Mouse (Mus musculus): ENCODE results near the gene Phactr2. TPM values are rescaled to one million over a fixed set of nuclear protein-coding genes. Genes with fewer than 3 reads are reported as not detected.

The Phactr2 gene
- total and polyA plus RNA-seq, 3 experiments, result 0.08 to 0.49 (median 0.31) TPM

DNA sequence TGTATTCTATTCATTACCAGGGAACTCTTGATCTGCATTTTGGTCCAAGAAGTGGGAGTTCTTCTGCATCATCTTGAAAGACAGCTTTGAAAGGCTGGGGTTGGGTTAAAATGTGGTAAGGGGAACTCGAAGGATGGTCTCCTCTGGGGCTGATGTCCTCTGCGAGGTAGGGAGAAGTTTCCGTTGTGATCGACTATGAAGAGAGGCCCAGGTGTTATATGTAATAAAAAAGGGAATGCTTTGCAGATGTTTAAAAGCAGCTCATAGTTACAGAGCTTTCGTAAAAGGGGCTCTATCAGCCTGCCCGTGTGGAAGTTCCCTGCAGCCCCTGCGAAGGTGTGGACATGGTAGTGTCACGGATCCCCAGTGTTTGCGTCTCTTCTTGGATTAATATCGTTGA lies 50.2 kb downstream of the Phactr2 start:
- no peak for TF ChIP-seq RCOR1 (conservative IDR thresholded peaks at IDR 0.05; ENCODE audit: low read depth, low read length)
- no peak for TF ChIP-seq JUN (IDR thresholded peaks at IDR 0.05; ENCODE audit: insufficient read depth, low read depth, low read length)
- TF ChIP-seq GABPA (IDR thresholded peaks at IDR 0.05; ENCODE audit: insufficient replicate concordance, low read depth, low read length), result no peak
- no peak for TF ChIP-seq POLR2A (IDR thresholded peaks at IDR 0.05; ENCODE audit: low read depth, low read length)
- TF ChIP-seq BHLHE40 (IDR thresholded peaks at IDR 0.05; ENCODE audit: low read depth, low read length), result no peak
- no peak for TF ChIP-seq USF2 (conservative IDR thresholded peaks at IDR 0.05; ENCODE audit: low read depth, low read length)
- TF ChIP-seq CHD2 (IDR thresholded peaks at IDR 0.05; ENCODE audit: low read length), result no peak
- no peak for TF ChIP-seq JUND (conservative IDR thresholded peaks at IDR 0.05; ENCODE audit: low read depth, low read length)
- no peak for TF ChIP-seq POLR2AphosphoS2 (IDR thresholded peaks at IDR 0.05; ENCODE audit: low read depth, low read length)
- no peak for TF ChIP-seq ZMIZ1 (IDR thresholded peaks at IDR 0.05; ENCODE audit: low read depth, low read length)
- no peak for TF ChIP-seq HCFC1 (IDR thresholded peaks at IDR 0.05; ENCODE audit: low read depth, low read length)
- no peak for TF ChIP-seq IRF4 (IDR thresholded peaks at IDR 0.05; ENCODE audit: low read depth, low read length)
- TF ChIP-seq ZC3H11A (IDR thresholded peaks at IDR 0.05; ENCODE audit: low read depth, low read length), result no peak
- no peak for TF ChIP-seq E2F4 (IDR thresholded peaks at IDR 0.05; ENCODE audit: insufficient replicate concordance, low read depth, low read length)
- no peak for TF ChIP-seq MXI1 (IDR thresholded peaks at IDR 0.05; ENCODE audit: low read depth, low read length)
- TF ChIP-seq MAZ (IDR thresholded peaks at IDR 0.05; ENCODE audit: low read depth, low read length), result no peak
- TF ChIP-seq KAT2A (IDR thresholded peaks at IDR 0.05; ENCODE audit: insufficient replicate concordance, low read length), result no peak
- TF ChIP-seq SMC3 (IDR thresholded peaks at IDR 0.05; ENCODE audit: low read depth, low read length), result no peak
- Histone ChIP-seq H3K9ac (ENCODE audit: insufficient read depth, low read depth) (no peak overlapping the region), H3K27ac (ENCODE audit: insufficient read depth, low read depth) (no peak overlapping the region), H3K79me2 (replicated peaks; ENCODE audit: control insufficient read depth, extremely low read depth, insufficient read depth, poor library complexity, severe bottlenecking) (no peaks in the 10 kb centered on the region), H3K9me3 (replicated peaks; ENCODE audit: low read length) (no peaks in the 10 kb centered on the region), H3K36me3 (replicated peaks in 1 of 2; ENCODE audit: control insufficient read depth in 1 of 2, insufficient read depth in 1 of 2, low read length in 1 of 2) (no peaks in the 10 kb centered on the region), H3K4me2 (ENCODE audit: insufficient read depth, low read depth, poor library complexity, severe bottlenecking) (no peak overlapping the region), H3K27me3 (replicated peaks) (no peaks in the 10 kb centered on the region), H3K4me1 (ENCODE audit: control insufficient read depth in 1 of 2, insufficient read depth in 2 of 2) (peaks cover 0 to 6% of the 10 kb centered on the region in 2 experiments; a peak in 1 of 4 replicates), H3K4me3 (replicated peaks in 1 of 3; ENCODE audit: low read depth in 2 of 3, low read length in 2 of 3, poor library complexity in 1 of 3) (no peak overlapping the region)
- DNase-seq (ENCODE audit: extremely low read depth), result no peak
- in situ Hi-C loops (cut with MboI; ENCODE audit: low pct_ligation_motif_present, low pct_unique_long_range_greater_than_20kb, low sequenced_read_pairs), result loop anchor here (5.0 kb wide), 1 partner anchor 407 kb away; no protein-coding TSS in a partner anchor
- dilution Hi-C loops (cut with MboI; ENCODE audit: extremely low pct_ligation_motif_present, extremely low pct_unique_long_range_greater_than_20kb, low sequenced_read_pairs), result no loop called here

GRCm38 (mm10) chr10:13422121-13422520 lies 52.1 kb downstream of the Phactr2 start:
- no peaks in the 10 kb centered on the region for H3K9me3 ChIP-seq (replicated peaks; ENCODE audit: low read length)
- no peak overlapping the region for H3K27ac ChIP-seq (ENCODE audit: insufficient read depth, low read depth)
- DNase-seq (ENCODE audit: extremely low read depth), result no peak
- no peak overlapping the region for H3K4me3 ChIP-seq (replicated peaks in 1 of 3; ENCODE audit: low read depth in 2 of 3, low read length in 2 of 3, poor library complexity in 1 of 3)
- H3K79me2 ChIP-seq (replicated peaks; ENCODE audit: control insufficient read depth, extremely low read depth, insufficient read depth, poor library complexity, severe bottlenecking), result no peaks in the 10 kb centered on the region
- dilution Hi-C loops (cut with MboI; ENCODE audit: extremely low pct_ligation_motif_present, extremely low pct_unique_long_range_greater_than_20kb, low sequenced_read_pairs) (no loop called here), in situ Hi-C loops (cut with MboI; ENCODE audit: low pct_ligation_motif_present, low pct_unique_long_range_greater_than_20kb, low sequenced_read_pairs) (loop anchor here (5.0 kb wide), 1 partner anchor 405 kb away; no protein-coding TSS in a partner anchor)
- H3K4me2 ChIP-seq (ENCODE audit: insufficient read depth, low read depth, poor library complexity, severe bottlenecking), result peak overlapping the region; percentile 16; the same call in 1 of the 2 replicates
- no peak overlapping the region for H3K9ac ChIP-seq (ENCODE audit: insufficient read depth, low read depth)
- H3K36me3 ChIP-seq (replicated peaks in 1 of 2; ENCODE audit: control insufficient read depth in 1 of 2, insufficient read depth in 1 of 2, low read length in 1 of 2), result no peaks in the 10 kb centered on the region
- no peak for TF ChIP-seq CHD1 (IDR thresholded peaks at IDR 0.05; ENCODE audit: low read depth, low read length)
- no peak for TF ChIP-seq HCFC1 (IDR thresholded peaks at IDR 0.05; ENCODE audit: low read depth, low read length)
- no peak for TF ChIP-seq ELF1 (IDR thresholded peaks at IDR 0.05; ENCODE audit: low read depth, low read length)
- TF ChIP-seq TBP (conservative IDR thresholded peaks at IDR 0.05; ENCODE audit: low read depth, low read length), result no peak
- TF ChIP-seq PAX5 (IDR thresholded peaks at IDR 0.05; ENCODE audit: low read length), result no peak
- TF ChIP-seq POLR2AphosphoS2 (IDR thresholded peaks at IDR 0.05; ENCODE audit: low read depth, low read length), result no peak
- H3K27me3 ChIP-seq (replicated peaks), result no peaks in the 10 kb centered on the region
- H3K4me1 ChIP-seq (ENCODE audit: control insufficient read depth in 1 of 2, insufficient read depth in 2 of 2), result peaks cover 0 to 6% of the 10 kb centered on the region in 2 experiments; a peak in 1 of 4 replicates
